8 mouse cellular contexts compared by ENCODE assay signal in the genomic region with DNA sequence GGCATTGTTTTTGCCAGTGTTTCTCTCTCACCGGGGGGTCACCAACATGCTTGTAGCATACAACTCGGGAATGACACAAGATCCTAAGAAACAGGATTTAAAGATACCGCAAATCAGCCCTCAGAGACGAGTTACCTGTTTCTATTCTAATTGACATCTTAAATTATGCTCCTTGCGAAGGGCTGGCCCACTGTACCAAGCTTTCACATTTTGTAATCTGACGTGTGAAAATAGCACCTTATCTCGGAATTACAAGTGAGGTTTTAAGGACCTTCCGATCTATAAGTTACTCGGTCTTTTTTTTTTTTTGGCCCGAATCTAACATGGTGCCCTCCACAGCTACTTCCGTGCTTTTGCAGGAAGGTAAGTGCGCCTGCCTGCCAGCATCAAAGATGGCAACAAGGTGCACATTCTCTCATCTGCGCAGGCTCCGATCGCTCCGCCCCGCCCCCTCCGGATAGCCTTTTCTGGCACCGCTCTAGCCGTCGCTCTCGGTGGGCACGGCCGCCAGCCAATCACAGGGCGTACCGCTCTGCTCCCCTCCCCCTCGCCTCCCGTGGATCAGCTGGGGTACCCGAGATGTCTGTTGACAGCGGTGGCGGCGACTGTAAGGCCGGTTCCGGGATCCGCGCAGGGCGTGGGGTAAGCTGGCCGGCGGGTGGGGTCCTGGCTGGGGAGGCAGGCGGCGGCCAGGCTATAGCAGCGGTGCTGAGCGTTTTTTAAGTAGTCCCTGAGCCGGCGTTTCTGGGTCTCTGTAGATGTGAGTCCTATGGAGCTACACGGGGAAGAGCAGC. TPM values are rescaled to one million over a fixed set of nuclear protein-coding genes. Genes with fewer than 3 reads are reported as not detected.
A peak's percentile ranks its signal among the peaks of the same experiment; 100 is the strongest.
DNase-seq lines count a peak whose midpoint lies in the region; ATAC-seq lines count a peak whose summit lies in the region.

A gene (plus strand): TSS at position 550 of the 794 bp plus-strand sequence.

- DNase-seq in adrenal gland, adult (ENCODE audit: inconsistent age in 2 of 2, low spot score in 1 of 2): peak; percentile 99 to 100
- peak; percentile 98 for DNase-seq in embryo, embryonic 10.5 days (ENCODE audit: low spot score)
- DNase-seq in gastrocnemius, postnatal 25 days: peak; percentile 98
- DNase-seq in intestine, embryonic 14.5 days (ENCODE audit: low spot score): peak; percentile 98
- peak; percentile 100 for DNase-seq in left cerebral cortex, postnatal 14 days (ENCODE audit: low spot score in 2 of 2)
- peak; percentile 97 for DNase-seq in mesoderm, embryonic 11.5 days (ENCODE audit: low read depth, low spot score)
- DNase-seq in right cerebral cortex, postnatal 36 days (ENCODE audit: low spot score in 2 of 2): peak; percentile 99
- peak; percentile 99 for DNase-seq in yolk sac, embryonic 10.5 days (ENCODE audit: low spot score)

- ATAC-seq in intestine, embryonic 14.5 days (replicated peaks; ENCODE audit: low FRiP score, low TSS enrichment, low read depth): peak; percentile 99

- 0 out of 2 replicates have a peak, but pooled peaks cover 9% of the 10 kb centered on the region for H3K9me3 ChIP-seq in intestine, embryonic 14.5 days (ENCODE audit: control insufficient read depth, low read length)

- peak within 1 kb of the TSS; percentile 74 for H3K9ac ChIP-seq in intestine, embryonic 14.5 days (ENCODE audit: low read length)

- H3K4me3 ChIP-seq in intestine, embryonic 14.5 days (ENCODE audit: low read depth, low read length): peak within 1 kb of the TSS; percentile 80

- peak within 1 kb of the TSS; percentile 77 for H3K4me2 ChIP-seq in intestine, embryonic 14.5 days (ENCODE audit: low read length)

- H3K27me3 ChIP-seq in intestine, embryonic 14.5 days (replicated peaks; ENCODE audit: control insufficient read depth, insufficient read depth, low read length): no peaks in the 10 kb centered on the region

- 4% methylated on average over 46 of the region's 46 CpGs for WGBS in intestine, embryonic 14.5 days

- intact Hi-C loops in left cerebral cortex, postnatal 14 days (cut with DNase I): loop anchor here (5.0 kb wide), 1 partner anchor 42 kb away; a partner anchor contains a TSS

- peak within 1 kb of the TSS; percentile 38; the same call in 1 of the 2 replicates for H3K27ac ChIP-seq in intestine, embryonic 14.5 days (ENCODE audit: low read depth)

- peaks cover 13% of the 10 kb centered on the region for H3K36me3 ChIP-seq in intestine, embryonic 14.5 days (ENCODE audit: control insufficient read depth, insufficient read depth, low read length)

- H3K4me1 ChIP-seq in intestine, embryonic 14.5 days (replicated peaks; ENCODE audit: control insufficient read depth, insufficient read depth, low read length): no peaks in the 10 kb centered on the region

RNA-seq across cellular contexts. Expression of the gene that starts here (rescaled TPM):
- total RNA-seq in gastrocnemius, postnatal 25 days (2021): 10 to 100 TPM; 14.5 to 15.7 TPM
- polyA plus RNA-seq in intestine, embryonic 14.5 days (2014; fragmentation: Nextera tagmentation; extraction: Ambion mirVana): 35.7 and 41.1 TPM in 2 replicates
- 10 to 100 TPM; 59.7 to 69.1 TPM for total RNA-seq in left cerebral cortex, postnatal 14 days (2021)

Comparison
In these comparisons a context has a peak if more than half of its experiments do, and no peak if none do; other contexts are left out.
1. Peak in every context shown above with its lines: DNase-seq, ATAC-seq, H3K4me3 ChIP-seq and H3K27ac ChIP-seq.